Mouse (Mus musculus): ENCODE data around the gene Sema7a.

Gene Sema7a

DNA sequence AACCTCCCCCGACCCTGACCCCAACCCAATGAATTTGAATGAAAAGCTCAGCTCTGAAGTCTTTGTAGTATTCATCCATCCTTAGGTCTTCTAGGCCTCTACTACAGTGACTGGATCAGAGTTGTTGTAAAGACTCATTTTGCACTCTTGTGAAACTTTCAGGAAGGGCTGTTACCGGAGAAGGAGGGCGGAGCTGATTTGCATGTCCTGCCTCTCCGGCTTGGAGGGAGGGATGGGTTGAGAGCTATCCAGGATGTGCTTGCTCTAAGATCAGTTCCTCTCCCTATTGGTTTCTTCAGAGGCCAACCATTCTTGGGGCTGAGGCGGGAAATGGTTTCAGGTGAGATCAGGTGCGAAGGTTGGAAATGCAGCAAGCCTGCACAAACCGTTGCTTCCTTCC, 71.1 kb downstream of the Sema7a start:
- DNase-seq (ENCODE audit: low spot score in 2 of 2) = no peak

DNA sequence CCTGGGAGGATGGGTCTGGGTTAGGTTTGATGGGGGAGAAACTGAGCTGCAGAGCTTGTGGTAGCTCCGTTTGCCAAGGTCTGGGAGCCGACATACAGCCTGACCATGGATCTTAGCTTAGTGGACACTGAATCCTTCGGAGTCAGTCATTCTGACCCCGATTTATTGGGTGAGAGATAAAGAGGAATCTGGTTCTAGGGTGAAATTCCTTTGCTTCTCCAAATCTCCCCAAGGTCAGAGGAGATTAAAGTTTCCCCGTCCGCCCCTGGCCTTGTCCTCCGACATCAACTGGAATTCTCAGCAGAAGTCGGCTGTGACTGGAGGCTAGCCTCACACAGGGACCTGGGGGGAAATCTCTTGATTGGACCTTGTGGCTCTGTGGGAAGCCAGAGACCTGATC, 71.6 kb downstream of the Sema7a start:
- DNase-seq (ENCODE audit: low spot score in 2 of 2) = no peak
